Mouse (Mus musculus) heart, embryonic 13.5 days (tissue): ENCODE data around the gene Cdk18. TPM values are rescaled to one million over a fixed set of nuclear protein-coding genes. Genes with fewer than 3 reads are reported as not detected.

Experiments used
- ATAC-seq: fragments of 200-750 bp; cut with Nextera tagmentation; 2 replicates; pipeline ENCODE4 v1.8.0; 2017; ENCODE audit warnings: moderate TSS enrichment; ENCODE audit not compliant: insufficient number of reproducible peaks, low FRiP score, low TSS enrichment; ENCODE audit errors: extremely low read depth
- H3K27ac ChIP-seq: fragments of 300-500 bp; sonication (generic); replicated peaks from 2 replicates; pipeline ENCODE4 v1.5.1; 2015; ENCODE audit warnings: moderate library complexity, mild to moderate bottlenecking, inconsistent platforms
- H3K27me3 ChIP-seq: fragments of 300-500 bp; sonication (generic); replicated peaks from 2 replicates; pipeline ENCODE4 v1.6.1; 2015; ENCODE audit warnings: mild to moderate bottlenecking, inconsistent platforms
- H3K36me3 ChIP-seq: fragments of 300-500 bp; sonication (generic); 2 replicates; pipeline ENCODE4 v1.6.1; 2015; ENCODE audit warnings: mild to moderate bottlenecking, inconsistent platforms
- H3K4me1 ChIP-seq: fragments of 300-500 bp; sonication (generic); 2 replicates; pipeline ENCODE4 v1.6.1; 2015; ENCODE audit warnings: inconsistent platforms
- H3K4me2 ChIP-seq: fragments of 300-500 bp; sonication (generic); 2 replicates; pipeline ENCODE4 v1.6.1; 2015; ENCODE audit warnings: inconsistent platforms, mild to moderate bottlenecking, moderate library complexity
- H3K4me3 ChIP-seq: fragments of 300-500 bp; sonication (generic); 2 replicates; pipeline ENCODE4 v1.5.1; 2015; ENCODE audit warnings: moderate library complexity, mild to moderate bottlenecking, inconsistent platforms
- H3K9ac ChIP-seq: fragments of 300-500 bp; sonication (generic); 2 replicates; pipeline ENCODE4 v1.6.1; 2015; ENCODE audit warnings: inconsistent platforms, mild to moderate bottlenecking, moderate library complexity
- H3K9me3 ChIP-seq: fragments of 300-500 bp; sonication (generic); 2 replicates; pipeline ENCODE4 v1.6.1; 2016; ENCODE audit warnings: inconsistent platforms
- WGBS: fragments of 180-500 bp; shearing (Covaris S2); methylation state at CpG from one replicate; pipeline ENCODE4 v1.1.7; 2015; ENCODE audit warnings: mixed read lengths; 5-methylcytosine and 5-hydroxymethylcytosine counted together
- polyA plus RNA-seq: library from polyadenylated mRNA; unstranded; fragments of >200 nt; fragmentation: Nextera tagmentation; extraction: Ambion mirVana; gene quantifications from 2 replicates; pipeline ENCODE4 v1.2.1, GENCODE M21; 2015

Cdk18 gene
- polyA plus RNA-seq, 1 experiment from 2014 or later = 2.4 TPM

GRCm38 (mm10) chr1:132145973-132146685 is 6.6 kb upstream of the Cdk18 start:
- ATAC-seq = no peak
- H3K27me3 ChIP-seq = peaks cover 2% of the 10 kb centered on the region
- H3K4me1 ChIP-seq = peaks cover 18% of the 10 kb centered on the region
- H3K36me3 ChIP-seq = no peaks in the 10 kb centered on the region
- H3K4me3 ChIP-seq = no peak overlapping the region
- no peak overlapping the region for H3K9ac ChIP-seq
- H3K4me2 ChIP-seq = no peak overlapping the region
- 82% methylated on average over 8 of the region's 8 CpGs for WGBS
- no peak overlapping the region for H3K27ac ChIP-seq
- no peaks in the 10 kb centered on the region for H3K9me3 ChIP-seq

DNA sequence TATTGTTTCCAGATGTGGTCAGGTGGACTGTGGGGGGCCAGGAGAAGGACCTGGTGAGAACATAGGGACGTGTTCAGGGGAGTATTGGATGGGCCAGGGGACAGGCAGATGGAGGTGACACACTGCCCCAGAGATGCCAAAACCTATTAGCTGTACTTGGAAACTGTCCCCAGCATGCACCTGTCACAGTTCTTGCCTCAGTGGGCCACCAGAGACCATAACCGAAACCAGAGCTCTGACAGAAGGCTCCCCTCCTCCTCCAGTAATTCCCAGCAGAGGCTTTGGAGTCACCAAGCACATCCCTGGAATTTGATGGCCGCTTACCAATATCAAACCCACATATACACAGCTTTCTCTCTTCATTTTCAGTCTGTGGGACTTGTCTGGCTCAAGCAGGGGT is 5.4 kb upstream of the Cdk18 start:
- WGBS = 69% methylated on average over 3 of the region's 3 CpGs
- no peaks in the 10 kb centered on the region for H3K36me3 ChIP-seq
- peaks cover 7% of the 10 kb centered on the region for H3K4me1 ChIP-seq
- no peak overlapping the region for H3K4me2 ChIP-seq
- no peak overlapping the region for H3K27ac ChIP-seq
- peaks cover 2% of the 10 kb centered on the region for H3K27me3 ChIP-seq
- no peak for ATAC-seq
- no peak overlapping the region for H3K4me3 ChIP-seq
- no peaks in the 10 kb centered on the region for H3K9me3 ChIP-seq
- no peak overlapping the region for H3K9ac ChIP-seq

- no peak for ATAC-seq
- Histone ChIP-seq H3K27ac (no peak overlapping the region), H3K9me3 (no peaks in the 10 kb centered on the region), H3K4me3 (no peak overlapping the region), H3K27me3 (peaks cover 2% of the 10 kb centered on the region), H3K4me1 (peaks cover 6% of the 10 kb centered on the region), H3K4me2 (no peak overlapping the region), H3K9ac (no peak overlapping the region), H3K36me3 (no peaks in the 10 kb centered on the region)
- WGBS = 51% methylated on average over 2 of the region's 2 CpGs
Observed at GRCm38 (mm10) chr1:132144223-132144622, 4.7 kb upstream of the Cdk18 start.

GRCm38 (mm10) chr1:132143730-132144129 is 4.2 kb upstream of the Cdk18 start:
- Histone ChIP-seq H3K27ac (no peak overlapping the region), H3K36me3 (no peaks in the 10 kb centered on the region), H3K4me3 (no peak overlapping the region), H3K4me1 (peaks cover 8% of the 10 kb centered on the region), H3K4me2 (no peak overlapping the region), H3K9me3 (no peaks in the 10 kb centered on the region), H3K27me3 (peaks cover 2% of the 10 kb centered on the region), H3K9ac (no peak overlapping the region)
- WGBS = 67% methylated on average over 4 of the region's 4 CpGs
- ATAC-seq = no peak

DNA sequence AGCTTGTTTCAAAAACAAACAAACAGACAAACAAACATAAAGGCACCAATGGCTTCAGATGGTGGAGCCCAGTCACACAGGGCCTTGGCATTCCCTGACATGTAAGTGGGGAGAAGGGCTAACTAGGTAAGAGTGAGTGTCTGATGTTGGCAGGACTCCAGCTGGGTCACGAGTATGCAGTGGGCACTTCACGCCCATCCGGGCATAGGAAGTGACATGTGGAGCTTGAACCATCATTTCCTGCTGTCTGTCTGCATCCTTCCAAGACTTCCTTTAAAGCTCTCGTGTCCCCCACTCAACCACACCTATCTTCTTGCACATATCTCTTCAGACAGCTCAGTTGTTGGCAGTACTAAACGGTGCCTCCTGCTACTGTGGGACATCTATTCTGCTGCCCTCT is 3.6 kb upstream of the Cdk18 start:
- WGBS = 56% methylated on average over 5 of the region's 5 CpGs

DNA sequence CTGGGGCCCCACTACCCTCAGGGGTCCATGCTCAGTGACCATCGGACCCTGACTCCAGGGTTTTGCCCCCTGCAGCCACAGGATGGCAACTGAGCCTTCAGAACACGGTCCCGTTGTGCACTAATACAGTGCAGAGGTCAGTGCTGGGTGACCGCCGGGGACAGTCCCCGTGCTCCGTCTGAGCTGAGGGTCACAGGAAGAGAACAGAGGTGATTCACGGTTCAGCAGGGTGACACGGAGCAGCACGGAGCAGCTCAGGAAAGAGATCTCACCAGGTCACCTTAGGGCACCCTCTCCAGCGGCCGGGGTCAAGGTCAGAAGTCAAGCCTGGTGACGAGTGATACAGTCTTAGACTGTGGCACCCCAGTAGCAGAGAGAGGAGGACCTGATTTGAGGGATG is 2.3 kb upstream of the Cdk18 start:
- Histone ChIP-seq H3K4me2 (no peak overlapping the region), H3K36me3 (no peaks in the 10 kb centered on the region), H3K9me3 (no peaks in the 10 kb centered on the region), H3K27ac (no peak overlapping the region), H3K4me1 (peaks cover 20% of the 10 kb centered on the region), H3K9ac (no peak overlapping the region), H3K27me3 (peaks cover 2% of the 10 kb centered on the region), H3K4me3 (no peak overlapping the region)
- 66% methylated on average over 13 of the region's 13 CpGs for WGBS
- no peak for ATAC-seq

More for the DNA sequence above, 3.6 kb upstream of the Cdk18 start:
- no peaks in the 10 kb centered on the region for H3K36me3 ChIP-seq
- no peaks in the 10 kb centered on the region for H3K9me3 ChIP-seq
- peaks cover 15% of the 10 kb centered on the region for H3K4me1 ChIP-seq
- peaks cover 2% of the 10 kb centered on the region for H3K27me3 ChIP-seq
- H3K4me3 ChIP-seq = no peak overlapping the region
- no peak overlapping the region for H3K4me2 ChIP-seq
- no peak overlapping the region for H3K27ac ChIP-seq
- no peak overlapping the region for H3K9ac ChIP-seq
- no peak for ATAC-seq

DNA sequence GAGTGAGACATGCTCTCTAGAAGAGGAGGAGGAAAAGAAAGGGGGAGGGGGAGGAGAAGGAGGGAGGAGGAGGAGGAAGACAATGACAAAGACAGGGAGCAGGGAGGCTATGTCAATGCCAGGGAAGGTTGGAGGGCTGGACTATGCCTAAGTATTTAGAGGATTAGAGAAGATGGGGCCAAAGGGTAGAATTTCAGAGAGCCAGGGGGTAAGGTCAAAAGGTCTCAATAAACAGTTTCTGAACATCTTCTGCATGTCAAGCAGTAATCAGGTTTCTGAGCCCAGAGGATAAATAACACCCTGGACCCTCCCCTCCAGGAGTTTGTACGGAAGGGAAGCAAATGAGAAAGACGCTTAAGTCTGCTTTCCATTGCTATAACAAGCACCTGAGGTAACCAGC is 1.7 kb upstream of the Cdk18 start:
- H3K4me3 ChIP-seq = no peak overlapping the region
- no peaks in the 10 kb centered on the region for H3K36me3 ChIP-seq
- H3K27me3 ChIP-seq = peaks cover 2% of the 10 kb centered on the region
- H3K4me2 ChIP-seq = no peak overlapping the region
- no peak overlapping the region for H3K27ac ChIP-seq
- H3K4me1 ChIP-seq = peaks cover 20% of the 10 kb centered on the region
- no peak for ATAC-seq
- H3K9me3 ChIP-seq = no peaks in the 10 kb centered on the region
- WGBS = 78% methylated on average over 2 of the region's 2 CpGs
- H3K9ac ChIP-seq = no peak overlapping the region

- no peak overlapping the region for H3K4me3 ChIP-seq
- ATAC-seq = no peak
- H3K27ac ChIP-seq = no peak overlapping the region
- 51% methylated on average over 4 of the region's 4 CpGs for WGBS
- H3K4me2 ChIP-seq = no peak overlapping the region
- no peaks in the 10 kb centered on the region for H3K36me3 ChIP-seq
- H3K27me3 ChIP-seq = peaks cover 2% of the 10 kb centered on the region
- H3K9me3 ChIP-seq = no peaks in the 10 kb centered on the region
- peaks cover 20% of the 10 kb centered on the region for H3K4me1 ChIP-seq
- H3K9ac ChIP-seq = no peak overlapping the region
Observed at GRCm38 (mm10) chr1:132140574-132140973, 1.1 kb upstream of the Cdk18 start.

- Histone ChIP-seq H3K27ac (no peak overlapping the region), H3K9me3 (no peaks in the 10 kb centered on the region), H3K4me2 (no peak overlapping the region), H3K27me3 (peaks cover 2% of the 10 kb centered on the region), H3K9ac (no peak overlapping the region), H3K4me3 (no peak overlapping the region), H3K4me1 (peaks cover 24% of the 10 kb centered on the region), H3K36me3 (no peaks in the 10 kb centered on the region)
- 56% methylated on average over 10 of the region's 10 CpGs for WGBS
- no peak for ATAC-seq
Observed at GRCm38 (mm10) chr1:132140171-132140570, 687 bp upstream of the Cdk18 start.

DNA sequence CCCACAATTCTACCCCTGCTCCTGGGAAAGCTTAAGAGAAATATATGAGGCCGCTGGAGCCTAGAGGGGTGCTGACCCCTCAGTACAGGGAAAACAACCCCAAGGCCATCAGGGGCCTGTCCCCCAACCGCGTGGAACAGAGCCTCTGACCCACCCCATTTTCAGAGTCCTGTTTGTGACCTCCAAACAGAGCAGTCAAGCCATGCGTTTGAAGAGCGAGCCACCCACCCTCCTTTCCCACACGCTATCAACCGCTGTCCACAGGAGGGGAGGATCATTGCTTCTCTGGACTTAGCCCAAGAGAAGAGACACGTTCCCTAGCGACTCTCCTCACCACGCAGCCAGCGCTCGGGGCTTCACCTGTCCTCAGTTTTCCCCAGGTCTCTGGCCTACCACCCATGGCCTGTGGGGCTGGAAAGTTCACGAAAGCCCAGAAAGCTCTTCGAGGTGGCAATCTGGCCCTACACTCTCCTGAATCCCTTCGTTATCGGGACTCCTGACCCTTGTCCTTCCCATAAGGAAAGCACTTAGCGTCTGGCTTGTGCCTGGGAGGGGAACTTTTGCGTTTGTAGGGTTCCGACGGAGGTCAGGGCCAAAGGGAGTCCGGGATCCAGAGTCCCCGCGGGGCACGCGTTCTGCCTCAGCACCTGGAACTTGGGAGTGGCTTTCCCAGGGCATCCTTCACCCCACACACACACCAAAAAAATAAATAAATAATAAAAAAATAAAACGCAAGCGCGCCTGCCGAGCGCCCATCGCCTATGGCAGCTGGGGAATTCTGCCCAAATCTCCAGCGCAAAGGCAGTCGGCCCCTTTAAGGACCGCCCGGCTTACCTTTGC is 688 bp downstream of the Cdk18 start:
- peak overlapping the region; percentile 81 for H3K9ac ChIP-seq
- no peak for ATAC-seq
- 5% methylated on average over 35 of the region's 35 CpGs for WGBS
- no peaks in the 10 kb centered on the region for H3K36me3 ChIP-seq
- peak overlapping the region; percentile 81 for H3K4me2 ChIP-seq
- no peak overlapping the region for H3K27ac ChIP-seq
- H3K4me3 ChIP-seq = peak overlapping the region; percentile 60
- H3K9me3 ChIP-seq = no peaks in the 10 kb centered on the region
- H3K27me3 ChIP-seq = peaks cover 2% of the 10 kb centered on the region; the same call in 1 of the 2 replicates
- peaks cover 29% of the 10 kb centered on the region for H3K4me1 ChIP-seq

DNA sequence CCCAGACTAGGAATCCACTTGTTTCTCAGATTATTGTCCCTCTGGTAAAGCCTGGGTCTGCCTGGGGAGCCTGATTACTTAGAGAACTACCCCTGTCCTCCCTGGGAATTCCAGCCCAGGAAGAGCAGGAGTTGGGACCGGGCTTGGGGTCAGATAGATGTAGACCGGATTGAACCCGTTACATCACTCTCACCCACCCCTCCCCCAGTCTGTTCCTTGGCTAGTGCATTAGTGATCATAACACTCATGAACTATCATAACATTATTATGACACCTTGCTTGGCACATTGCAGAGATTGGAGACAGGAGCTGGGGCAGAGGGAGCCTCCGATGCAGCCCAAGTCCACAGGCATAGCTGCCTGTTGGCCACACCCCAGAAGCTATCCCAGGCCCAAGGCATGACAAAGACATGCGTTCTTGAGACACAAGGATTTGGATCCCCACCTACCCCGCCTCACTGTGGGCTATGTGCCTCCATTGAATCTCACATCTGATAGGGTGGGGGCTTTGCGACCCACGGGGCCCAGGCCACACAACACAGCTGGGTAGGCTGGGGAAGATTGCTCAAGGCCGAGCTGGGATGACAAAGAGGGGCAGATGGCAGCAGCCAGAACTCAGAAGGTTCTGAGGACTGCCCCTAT is 1.4 kb downstream of the Cdk18 start:
- no peaks in the 10 kb centered on the region for H3K36me3 ChIP-seq
- H3K27me3 ChIP-seq = peaks cover 2% of the 10 kb centered on the region; the same call in 1 of the 2 replicates
- ATAC-seq = no peak
- H3K4me2 ChIP-seq = peak overlapping the region; percentile 81
- no peaks in the 10 kb centered on the region for H3K9me3 ChIP-seq
- H3K4me3 ChIP-seq = peak overlapping the region; percentile 60
- WGBS = 56% methylated on average over 9 of the region's 9 CpGs
- peak overlapping the region; percentile 81; the same call in 1 of the 2 replicates for H3K9ac ChIP-seq
- H3K27ac ChIP-seq = no peak overlapping the region
- peaks cover 37% of the 10 kb centered on the region for H3K4me1 ChIP-seq
